In the genomic region with DNA sequence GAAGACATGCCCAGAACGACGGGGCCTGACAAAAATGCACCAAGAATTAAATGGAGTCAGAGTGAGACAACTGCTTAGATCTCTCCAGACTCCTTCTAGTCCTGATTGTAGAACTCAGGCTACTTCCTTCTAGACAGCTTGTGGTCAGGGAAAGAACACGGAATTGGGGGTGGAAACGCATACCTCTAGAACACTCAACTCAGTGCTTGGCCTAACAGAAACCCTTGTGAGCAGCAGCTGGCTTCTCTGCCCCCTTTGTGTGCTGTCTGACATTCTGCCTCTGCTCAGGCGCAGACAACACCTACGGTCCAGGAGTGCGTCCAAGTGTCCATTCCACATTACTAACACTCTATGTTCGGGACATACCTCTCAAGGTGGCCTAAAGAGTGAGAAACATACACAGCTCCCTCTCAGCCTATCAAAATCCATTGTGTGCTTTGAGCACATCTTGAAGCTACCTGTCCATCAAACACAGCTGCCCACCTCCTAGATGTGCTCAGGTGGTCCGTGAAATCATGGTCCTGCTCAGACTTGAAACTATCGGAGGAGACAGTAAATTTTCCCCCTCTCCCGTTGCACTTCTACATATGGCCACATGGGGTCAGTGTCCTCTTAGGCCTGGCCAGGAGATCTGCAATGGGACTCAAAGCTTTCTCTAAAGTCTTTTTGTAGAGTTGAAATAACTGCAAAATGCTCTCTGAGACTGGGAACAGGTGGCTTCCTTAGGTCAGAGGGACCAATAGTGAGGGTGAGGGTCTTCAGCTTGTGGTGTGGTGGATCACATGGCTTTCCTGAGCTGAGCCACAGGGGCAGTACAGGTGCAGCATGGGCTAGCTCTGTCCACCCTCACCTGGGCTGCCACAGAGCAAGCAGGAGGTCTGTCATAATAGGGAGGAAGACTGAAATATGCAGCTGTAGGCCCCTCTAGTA, we compare ENCODE assay signal across 8 mouse cellular contexts. TPM values are rescaled to one million over a fixed set of nuclear protein-coding genes. Genes with fewer than 3 reads are reported as not detected.
DNase-seq lines count a peak whose midpoint lies in the region; ATAC-seq lines count a peak whose summit lies in the region.

No protein-coding gene starts in this region.

- peak; percentile 74 for DNase-seq in ES-CJ7 (ENCODE audit: low read depth, low spot score)
- DNase-seq in brain, adult 2 months (ENCODE audit: low read depth, low spot score), result peak; percentile 74
- DNase-seq in heart, postnatal 4 days, result peak; percentile 78
- DNase-seq in layer of hippocampus, postnatal 14 days (ENCODE audit: low spot score in 2 of 2), result peak; percentile 59 to 74
- DNase-seq in lung, postnatal 14 days, result peak; percentile 73
- peak; percentile 61 for DNase-seq in ovary, postnatal 36 days (ENCODE audit: low spot score)
- DNase-seq in thymus, postnatal 14 days, result peak; percentile 68

- ATAC-seq in erythroid progenitor cell, adult 5-6 weeks (replicated peaks; ENCODE audit: low FRiP score, poor library complexity, severe bottlenecking), result peak; percentile 50

RNA-seq across cellular contexts. Expression of gene Fam20b, which starts 22.9 kb away (rescaled TPM):
- total RNA-seq in erythroid progenitor cell, adult 5-6 weeks (2015; ENCODE audit: low replicate concordance), result 23.9 and 25.6 TPM in 2 replicates
- 39.8 and 41.6 TPM in 2 replicates for total RNA-seq in erythroid progenitor cell, adult 5-6 weeks (2017; ENCODE audit: low replicate concordance)
- 10 to 100 TPM; 52.3 to 54.3 TPM for total RNA-seq in heart, postnatal 4 days (2021)
- total RNA-seq in layer of hippocampus, postnatal 14 days (2021), result 10 to 100 TPM; 65.4 to 67.0 TPM

Comparison
In these comparisons a context has a peak if more than half of its experiments do, and no peak if none do; other contexts are left out.
1. Peak in every context shown above with its lines: DNase-seq and ATAC-seq.